In genomic region chr3:156455042-156455441, GRCm38 (mm10) we compare ENCODE assay signal across 13 mouse cellular contexts.
"Had no signal": no experiment of that assay in that cellular context is flagged by ENCODE, and none has a peak within 500 bp of the region (broad histone marks: within the 10 kb centered on the region; RNA-seq: fewer than 3 reads in every experiment).

No protein-coding gene starts in this region.

- H3K27ac ChIP-seq: kidney, postnatal 0 days; limb, embryonic 13.5 days; liver, embryonic 14.5 days; neural tube, embryonic 12.5 days; stomach, embryonic 15.5 days had no signal

- H3K9me3 ChIP-seq: limb, embryonic 13.5 days; neural tube, embryonic 12.5 days; stomach, embryonic 15.5 days had no signal

- H3K4me1 ChIP-seq: limb, embryonic 13.5 days; neural tube, embryonic 12.5 days; stomach, embryonic 15.5 days had no signal

- H3K4me3 ChIP-seq: limb, embryonic 13.5 days; neural tube, embryonic 12.5 days; stomach, embryonic 15.5 days had no signal

- H3K9ac ChIP-seq: limb, embryonic 13.5 days; liver, embryonic 14.5 days; neural tube, embryonic 12.5 days; stomach, embryonic 15.5 days had no signal

- H3K36me3 ChIP-seq: limb, embryonic 13.5 days; neural tube, embryonic 12.5 days; stomach, embryonic 15.5 days had no signal

- DNase-seq: kidney, postnatal 36 days; layer of hippocampus, adult 9-11 months; layer of hippocampus, postnatal 36 days; lung, adult 18-20 months; midbrain, embryonic 14.5 days; right cerebral cortex, postnatal 14 days; thymus, adult 2 months; thymus, postnatal 25 days had no signal

- H3K27me3 ChIP-seq: limb, embryonic 13.5 days; neural tube, embryonic 12.5 days; stomach, embryonic 15.5 days had no signal

- H3K4me2 ChIP-seq: limb, embryonic 13.5 days; neural tube, embryonic 12.5 days; stomach, embryonic 15.5 days had no signal
